Mouse (Mus musculus): Measurements from ENCODE around the gene Fosl2. TPM values are rescaled to one million over a fixed set of nuclear protein-coding genes. Genes with fewer than 3 reads are reported as not detected.

Fosl2 gene
- polyA plus RNA-seq, 1 experiment from 2014 or later, result 0.48 TPM

GRCm38 (mm10) chr5:32104119-32104990 lies 31.2 kb upstream of the Fosl2 start:
- 85% methylated on average over 12 of the region's 12 CpGs for WGBS

GRCm38 (mm10) chr5:32106473-32107140 lies 29.0 kb upstream of the Fosl2 start:
- Histone ChIP-seq H3K4me2 (ENCODE audit: low read depth) (no peak overlapping the region), H3K36me3 (ENCODE audit: control insufficient read depth, insufficient read depth, low read length) (no peaks in the 10 kb centered on the region), H3K27ac (ENCODE audit: low read depth, low read length) (no peak overlapping the region), H3K27me3 (ENCODE audit: control insufficient read depth, insufficient read depth, low read length) (no peaks in the 10 kb centered on the region), H3K9ac (ENCODE audit: low read length) (no peak overlapping the region), H3K4me3 (ENCODE audit: low read depth, low read length) (no peak overlapping the region), H3K9me3 (ENCODE audit: control insufficient read depth, low read length) (no peaks in the 10 kb centered on the region), H3K4me1 (ENCODE audit: control insufficient read depth, insufficient read depth, low read length) (no peaks in the 10 kb centered on the region)
- DNase-seq (ENCODE audit: low spot score), result no peak
- no peak for ATAC-seq (ENCODE audit: insufficient read depth, low FRiP score, low TSS enrichment)
- WGBS, result 88% methylated on average over 5 of the region's 5 CpGs

More at GRCm38 (mm10) chr5:32104119-32104990, 31.2 kb upstream of the Fosl2 start:
- no peak overlapping the region for H3K27ac ChIP-seq (ENCODE audit: low read depth, low read length)
- no peaks in the 10 kb centered on the region for H3K4me1 ChIP-seq (ENCODE audit: control insufficient read depth, insufficient read depth, low read length)
- H3K36me3 ChIP-seq (ENCODE audit: control insufficient read depth, insufficient read depth, low read length), result no peaks in the 10 kb centered on the region
- H3K27me3 ChIP-seq (ENCODE audit: control insufficient read depth, insufficient read depth, low read length), result no peaks in the 10 kb centered on the region
- H3K4me2 ChIP-seq (ENCODE audit: low read depth), result no peak overlapping the region
- no peaks in the 10 kb centered on the region for H3K9me3 ChIP-seq (ENCODE audit: control insufficient read depth, low read length)
- no peak overlapping the region for H3K4me3 ChIP-seq (ENCODE audit: low read depth, low read length)
- no peak overlapping the region for H3K9ac ChIP-seq (ENCODE audit: low read length)
- no peak for DNase-seq (ENCODE audit: low spot score)
- no peak for ATAC-seq (ENCODE audit: insufficient read depth, low FRiP score, low TSS enrichment)

GRCm38 (mm10) chr5:32110651-32111050 lies 24.9 kb upstream of the Fosl2 start:
- Histone ChIP-seq H3K4me1 (ENCODE audit: control insufficient read depth, insufficient read depth, low read length) (no peaks in the 10 kb centered on the region), H3K27me3 (ENCODE audit: control insufficient read depth, insufficient read depth, low read length) (no peaks in the 10 kb centered on the region), H3K9me3 (ENCODE audit: control insufficient read depth, low read length) (no peaks in the 10 kb centered on the region), H3K9ac (ENCODE audit: low read length) (no peak overlapping the region), H3K4me2 (ENCODE audit: low read depth) (no peak overlapping the region), H3K27ac (ENCODE audit: low read depth, low read length) (no peak overlapping the region), H3K36me3 (ENCODE audit: control insufficient read depth, insufficient read depth, low read length) (no peaks in the 10 kb centered on the region), H3K4me3 (ENCODE audit: low read depth, low read length) (no peak overlapping the region)
- ATAC-seq (ENCODE audit: insufficient read depth, low FRiP score, low TSS enrichment) (no peak), DNase-seq (ENCODE audit: low spot score) (no peak)
- WGBS, result 98% methylated on average over 4 of the region's 4 CpGs

- no peaks in the 10 kb centered on the region for H3K27me3 ChIP-seq (ENCODE audit: control insufficient read depth, insufficient read depth, low read length)
- H3K4me2 ChIP-seq (ENCODE audit: low read depth), result no peak overlapping the region
These were observed 23.2 kb upstream of the Fosl2 start for GRCm38 (mm10) chr5:32112206-32112916.

DNA sequence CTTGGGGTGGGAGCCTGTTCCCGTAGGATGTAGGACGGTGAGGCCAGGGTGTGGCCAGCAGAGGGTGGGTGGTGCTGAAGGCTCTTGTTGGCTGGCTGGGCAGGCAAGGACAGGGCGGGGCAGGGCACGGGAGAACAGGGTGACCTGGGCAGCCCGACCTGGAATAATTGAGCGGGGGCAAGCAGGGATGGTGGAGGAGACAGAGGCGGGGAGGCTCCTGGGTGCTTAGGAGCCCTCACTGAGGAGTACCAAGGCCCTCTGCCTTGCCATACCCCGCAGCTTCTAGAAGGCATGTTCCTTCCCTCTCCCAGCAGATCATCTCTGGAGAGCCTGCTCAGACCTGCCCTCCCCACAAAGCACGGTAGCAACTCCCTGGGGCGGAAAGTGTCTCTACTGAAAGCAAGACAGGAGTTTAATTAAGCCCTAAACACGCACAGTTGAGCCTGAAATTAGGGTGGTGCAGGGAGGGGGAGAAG lies 14.7 kb upstream of the Fosl2 start:
- no peaks in the 10 kb centered on the region for H3K9me3 ChIP-seq (ENCODE audit: control insufficient read depth, low read length)
- DNase-seq (ENCODE audit: low spot score) (no peak), ATAC-seq (ENCODE audit: insufficient read depth, low FRiP score, low TSS enrichment) (no peak)
- H3K9ac ChIP-seq (ENCODE audit: low read length), result no peak overlapping the region
- H3K27me3 ChIP-seq (ENCODE audit: control insufficient read depth, insufficient read depth, low read length), result no peaks in the 10 kb centered on the region
- no peak overlapping the region for H3K27ac ChIP-seq (ENCODE audit: low read depth, low read length)
- 55% methylated on average over 11 of the region's 11 CpGs for WGBS
- H3K36me3 ChIP-seq (ENCODE audit: control insufficient read depth, insufficient read depth, low read length), result no peaks in the 10 kb centered on the region
- no peaks in the 10 kb centered on the region for H3K4me1 ChIP-seq (ENCODE audit: control insufficient read depth, insufficient read depth, low read length)
- H3K4me2 ChIP-seq (ENCODE audit: low read depth), result no peak overlapping the region
- H3K4me3 ChIP-seq (ENCODE audit: low read depth, low read length), result no peak overlapping the region

More at GRCm38 (mm10) chr5:32112206-32112916, 23.2 kb upstream of the Fosl2 start:
- H3K9ac ChIP-seq (ENCODE audit: low read length), result no peak overlapping the region
- no peaks in the 10 kb centered on the region for H3K36me3 ChIP-seq (ENCODE audit: control insufficient read depth, insufficient read depth, low read length)
- no peaks in the 10 kb centered on the region for H3K9me3 ChIP-seq (ENCODE audit: control insufficient read depth, low read length)
- no peak for ATAC-seq (ENCODE audit: insufficient read depth, low FRiP score, low TSS enrichment)
- H3K4me3 ChIP-seq (ENCODE audit: low read depth, low read length), result no peak overlapping the region
- 77% methylated on average over 7 of the region's 7 CpGs for WGBS
- DNase-seq (ENCODE audit: low spot score), result no peak
- H3K27ac ChIP-seq (ENCODE audit: low read depth, low read length), result no peak overlapping the region
- H3K4me1 ChIP-seq (ENCODE audit: control insufficient read depth, insufficient read depth, low read length), result no peaks in the 10 kb centered on the region

DNA sequence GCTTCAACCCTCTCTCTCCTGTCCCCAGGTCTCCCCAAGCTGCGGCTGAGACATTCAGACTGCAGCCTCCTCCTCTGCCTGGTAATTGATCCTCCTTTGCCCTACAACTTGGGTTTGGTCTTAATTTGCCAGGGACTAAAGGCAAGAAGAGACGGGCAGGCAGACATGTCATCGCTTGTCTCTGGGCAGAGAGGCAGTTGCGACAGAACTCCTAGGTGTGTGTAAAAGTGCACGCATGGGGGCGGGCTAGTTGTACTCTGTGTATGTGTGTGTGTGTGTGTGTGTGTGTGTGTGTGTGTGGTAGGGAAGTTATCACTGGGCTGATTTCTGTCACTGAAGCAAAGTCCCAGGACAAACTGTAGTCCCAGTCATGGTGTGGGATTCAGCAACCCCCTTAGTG lies 13.7 kb upstream of the Fosl2 start:
- DNase-seq (ENCODE audit: low spot score), result no peak
- H3K27ac ChIP-seq (ENCODE audit: low read depth, low read length), result no peak overlapping the region
- 82% methylated on average over 6 of the region's 6 CpGs for WGBS
- H3K36me3 ChIP-seq (ENCODE audit: control insufficient read depth, insufficient read depth, low read length), result no peaks in the 10 kb centered on the region
- no peaks in the 10 kb centered on the region for H3K27me3 ChIP-seq (ENCODE audit: control insufficient read depth, insufficient read depth, low read length)
- ATAC-seq (ENCODE audit: insufficient read depth, low FRiP score, low TSS enrichment), result no peak
- no peak overlapping the region for H3K4me3 ChIP-seq (ENCODE audit: low read depth, low read length)
- H3K4me1 ChIP-seq (ENCODE audit: control insufficient read depth, insufficient read depth, low read length), result no peaks in the 10 kb centered on the region
- H3K4me2 ChIP-seq (ENCODE audit: low read depth), result no peak overlapping the region
- no peak overlapping the region for H3K9ac ChIP-seq (ENCODE audit: low read length)
- no peaks in the 10 kb centered on the region for H3K9me3 ChIP-seq (ENCODE audit: control insufficient read depth, low read length)

- Histone ChIP-seq H3K4me2 (ENCODE audit: low read depth) (no peak overlapping the region), H3K4me3 (ENCODE audit: low read depth, low read length) (no peak overlapping the region), H3K36me3 (ENCODE audit: control insufficient read depth, insufficient read depth, low read length) (no peaks in the 10 kb centered on the region), H3K9me3 (ENCODE audit: control insufficient read depth, low read length) (no peaks in the 10 kb centered on the region), H3K4me1 (ENCODE audit: control insufficient read depth, insufficient read depth, low read length) (no peaks in the 10 kb centered on the region), H3K9ac (ENCODE audit: low read length) (no peak overlapping the region), H3K27ac (ENCODE audit: low read depth, low read length) (no peak overlapping the region), H3K27me3 (ENCODE audit: control insufficient read depth, insufficient read depth, low read length) (no peaks in the 10 kb centered on the region)
- ATAC-seq (ENCODE audit: insufficient read depth, low FRiP score, low TSS enrichment), result no peak
- no peak for DNase-seq (ENCODE audit: low spot score)
- 84% methylated on average over 5 of the region's 5 CpGs for WGBS
These were observed 13.2 kb upstream of the Fosl2 start for GRCm38 (mm10) chr5:32122363-32122762.

DNA sequence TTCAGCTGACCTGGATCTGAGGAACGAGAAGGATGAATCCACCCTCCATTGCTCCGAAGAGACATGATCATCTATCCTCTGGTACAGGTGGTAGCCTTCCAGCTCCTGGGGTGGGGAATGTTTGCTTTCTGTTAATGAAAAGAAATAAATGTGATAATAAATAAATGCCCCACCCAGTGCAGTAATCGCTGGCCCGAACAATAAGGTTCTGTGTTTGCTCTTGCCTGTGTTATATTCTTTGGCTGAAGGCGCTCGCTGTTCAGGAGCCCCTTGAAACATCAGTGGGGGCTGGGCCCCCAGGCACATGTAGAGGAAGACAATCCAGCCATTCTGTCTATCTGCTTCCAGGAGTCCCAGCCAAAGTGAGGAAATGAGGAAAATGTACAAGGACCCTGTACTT lies 10.6 kb upstream of the Fosl2 start:
- Histone ChIP-seq H3K27me3 (ENCODE audit: control insufficient read depth, insufficient read depth, low read length) (no peaks in the 10 kb centered on the region), H3K27ac (ENCODE audit: low read depth, low read length) (no peak overlapping the region), H3K4me2 (ENCODE audit: low read depth) (no peak overlapping the region), H3K4me1 (ENCODE audit: control insufficient read depth, insufficient read depth, low read length) (no peaks in the 10 kb centered on the region), H3K4me3 (ENCODE audit: low read depth, low read length) (no peak overlapping the region), H3K9me3 (ENCODE audit: control insufficient read depth, low read length) (no peaks in the 10 kb centered on the region), H3K9ac (ENCODE audit: low read length) (no peak overlapping the region), H3K36me3 (ENCODE audit: control insufficient read depth, insufficient read depth, low read length) (no peaks in the 10 kb centered on the region)
- ATAC-seq (ENCODE audit: insufficient read depth, low FRiP score, low TSS enrichment) (no peak), DNase-seq (ENCODE audit: low spot score) (no peak)
- 85% methylated on average over 6 of the region's 6 CpGs for WGBS
